Mouse (Mus musculus) lung, postnatal 0 days (tissue): Measurements from ENCODE around the gene Kcnd3. TPM values are rescaled to one million over a fixed set of nuclear protein-coding genes. Genes with fewer than 3 reads are reported as not detected.
"Not testable (repeated sequence)": the region's sequence is repeated elsewhere in the genome, so short reads cannot be mapped to it uniquely, and the experiment has no call there.

Experiments used
- ATAC-seq: fragments of 200-750 bp; cut with Nextera tagmentation; 2 replicates; pipeline ENCODE4 v1.8.0; 2017; ENCODE audit warnings: moderate library complexity
- DNase-seq: peaks from one replicate; pipeline ENCODE4 v3.0.0-alpha.2; 2016; ENCODE audit warnings: low spot score
- H3K27ac ChIP-seq: fragments of 300-500 bp; sonication (generic); 2 replicates; pipeline ENCODE4 v1.5.1; 2014; ENCODE audit warnings: antibody characterized with exemption, mild to moderate bottlenecking, low read length, mixed read lengths
- H3K27me3 ChIP-seq: fragments of 300-500 bp; sonication (generic); replicated peaks from 2 replicates; pipeline ENCODE4 v1.6.1; 2014; ENCODE audit warnings: low read length, mixed read lengths; ENCODE audit not compliant: insufficient read depth
- H3K36me3 ChIP-seq: fragments of 300-500 bp; sonication (generic); 2 replicates; pipeline ENCODE4 v1.6.1; 2014; ENCODE audit warnings: low read length, mixed read lengths; ENCODE audit not compliant: insufficient read depth
- H3K4me1 ChIP-seq: fragments of 300-500 bp; sonication (generic); 2 replicates; pipeline ENCODE4 v1.6.1; 2014; ENCODE audit warnings: antibody characterized with exemption, low read depth, low read length, mixed read lengths; ENCODE audit not compliant: insufficient read depth
- H3K4me2 ChIP-seq: fragments of 300-500 bp; sonication (generic); replicated peaks from 2 replicates; pipeline ENCODE4 v1.6.1; 2014; ENCODE audit warnings: low read depth, mild to moderate bottlenecking, low read length, moderate library complexity, mixed read lengths
- H3K4me3 ChIP-seq: fragments of 300-500 bp; sonication (generic); 2 replicates; pipeline ENCODE4 v1.5.1; 2014; ENCODE audit warnings: low read depth, low read length
- H3K9ac ChIP-seq: fragments of 300-500 bp; sonication (generic); replicated peaks from 2 replicates; pipeline ENCODE4 v1.6.1; 2014; ENCODE audit warnings: low read depth, mild to moderate bottlenecking
- H3K9me3 ChIP-seq: fragments of 300-500 bp; sonication (generic); 2 replicates; pipeline ENCODE4 v1.6.1; 2016; ENCODE audit warnings: low read length, mixed read lengths
- CTCF ChIP-seq: IDR thresholded peaks from 2 replicates; pipeline ENCODE4 v1.5.1; 2016; ENCODE audit warnings: antibody characterized with exemption, mild to moderate bottlenecking
- EP300 ChIP-seq: IDR thresholded peaks from 2 replicates; pipeline ENCODE4 v1.6.1; 2016; ENCODE audit warnings: antibody characterized with exemption, mild to moderate bottlenecking, control low read depth
- WGBS: fragments of 180-500 bp; shearing (Covaris S2); extraction: QIAGEN DNeasy Blood & Tissue Kit; methylation state at CpG from one replicate; pipeline ENCODE4 v1.1.7; 2014; 5-methylcytosine and 5-hydroxymethylcytosine counted together
- polyA plus RNA-seq: library from polyadenylated mRNA; unstranded; fragments of >200 nt; fragmentation: Nextera tagmentation; extraction: Ambion mirVana; gene quantifications from 2 replicates; pipeline ENCODE4 v1.2.1, GENCODE M21; 2015

Kcnd3 gene
- polyA plus RNA-seq, 1 experiment from 2014 or later = 0.13 TPM

DNA sequence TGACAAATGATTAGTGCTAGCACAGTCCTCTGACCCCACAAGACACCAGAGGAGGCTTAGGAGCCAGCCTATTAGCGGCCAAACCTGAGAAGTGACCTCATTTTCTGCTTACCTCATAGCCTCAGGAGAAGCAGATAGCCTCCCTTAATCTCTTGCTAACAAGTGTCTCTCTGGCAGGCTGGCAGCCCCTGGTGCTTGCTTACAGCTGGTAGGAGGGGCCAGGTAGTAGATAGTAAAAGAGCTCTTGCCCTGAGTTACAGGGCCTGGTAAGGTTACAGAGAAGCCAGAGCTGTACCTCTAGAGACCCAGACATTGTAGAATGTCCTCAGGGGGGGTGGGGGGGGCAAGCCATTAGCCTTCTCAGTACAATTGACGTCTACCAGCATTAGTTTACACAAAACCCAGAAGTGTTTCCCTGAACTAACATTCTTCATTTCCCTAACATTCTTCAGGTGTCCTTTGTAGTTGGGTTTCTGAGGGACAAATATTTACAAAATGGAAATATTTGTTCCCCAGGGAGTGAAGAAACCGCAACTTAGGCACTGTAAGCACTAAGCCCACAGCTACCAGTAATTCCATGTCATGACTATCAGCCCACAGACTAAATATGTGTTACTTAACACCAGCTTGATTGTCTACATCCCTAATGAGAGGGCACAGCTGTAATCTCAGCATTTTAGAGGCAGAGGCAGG is 247.3 kb downstream of the Kcnd3 start:
- no peaks in the 10 kb centered on the region for H3K9me3 ChIP-seq
- H3K27me3 ChIP-seq = 0 out of 2 replicates have a peak, but pooled peaks cover 5% of the 10 kb centered on the region
- peak; percentile 73 for TF ChIP-seq EP300
- no peak for TF ChIP-seq CTCF
- peak; percentile 85 for ATAC-seq
- peaks cover 4% of the 10 kb centered on the region; the same call in 1 of the 2 replicates for H3K4me1 ChIP-seq
- H3K4me2 ChIP-seq = no peak overlapping the region
- H3K4me3 ChIP-seq = no peak overlapping the region
- H3K9ac ChIP-seq = no peak overlapping the region
- peak overlapping the region; percentile 51; the same call in 1 of the 2 replicates for H3K27ac ChIP-seq
- no peaks in the 10 kb centered on the region for H3K36me3 ChIP-seq
- peak; percentile 82 for DNase-seq
- WGBS = 29% methylated on average over 3 of the region's 3 CpGs

DNA sequence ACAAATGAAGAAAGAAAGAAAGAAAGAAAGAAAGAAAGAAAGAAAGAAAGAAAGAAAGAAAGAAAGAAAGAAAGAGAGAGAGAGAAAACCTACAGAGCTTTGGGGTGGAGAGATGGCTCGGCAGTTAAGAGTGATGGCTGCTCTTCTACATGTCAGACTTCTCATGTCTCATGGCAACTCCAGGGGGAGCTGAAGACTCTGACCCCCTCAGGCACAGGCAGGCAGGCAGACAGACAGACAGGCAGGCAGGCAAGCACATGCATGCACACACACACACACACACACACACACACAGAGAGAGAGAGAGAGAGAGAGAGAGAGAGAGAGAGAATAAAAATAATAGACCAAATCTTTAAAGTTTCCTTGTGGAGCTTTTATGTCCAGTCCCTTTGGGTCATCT is 248.7 kb downstream of the Kcnd3 start:
- TF ChIP-seq CTCF = 0 out of 2 replicates have a peak, but pooled peaks have one; percentile 23
- H3K27ac ChIP-seq, H3K4me3 ChIP-seq, H3K4me2 ChIP-seq, H3K9me3 ChIP-seq, DNase-seq, H3K4me1 ChIP-seq, H3K36me3 ChIP-seq, H3K27me3 ChIP-seq, ATAC-seq, H3K9ac ChIP-seq: not testable (repeated sequence)
- WGBS = 44% methylated on average over 1 of the region's 1 CpGs

DNA sequence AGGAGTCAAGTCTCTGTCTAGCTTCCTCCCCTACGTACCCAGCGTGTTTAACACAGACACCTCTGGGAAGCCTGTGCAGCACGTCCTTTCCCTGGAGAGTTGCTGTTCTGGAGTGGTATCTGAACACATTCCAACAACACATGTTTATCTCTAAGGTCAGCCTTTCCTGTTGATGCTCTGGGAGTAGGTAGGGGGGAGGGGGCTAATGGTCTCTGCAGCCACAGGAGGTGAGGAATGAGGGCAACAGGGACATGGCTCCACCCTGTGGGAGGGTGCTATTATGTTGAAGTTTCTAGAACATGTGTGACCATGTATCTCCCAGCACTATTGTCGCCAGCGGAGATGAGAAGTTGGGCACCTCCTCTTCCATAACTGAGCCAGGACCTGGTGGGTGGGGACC is 249.3 kb downstream of the Kcnd3 start:
- ATAC-seq (no peak), DNase-seq (peak; percentile 29)
- Histone ChIP-seq H3K9me3 (no peaks in the 10 kb centered on the region), H3K4me2 (0 out of 2 replicates have a peak overlapping the region, but pooled peaks have one; percentile 11), H3K9ac (no peak overlapping the region), H3K4me3 (no peak overlapping the region), H3K4me1 (peaks cover 7% of the 10 kb centered on the region; the same call in 1 of the 2 replicates), H3K27ac (no peak overlapping the region), H3K27me3 (no peaks in the 10 kb centered on the region), H3K36me3 (no peaks in the 10 kb centered on the region)
- WGBS = 31% methylated on average over 5 of the region's 5 CpGs
- TF ChIP-seq EP300 (no peak), CTCF (no peak)

DNA sequence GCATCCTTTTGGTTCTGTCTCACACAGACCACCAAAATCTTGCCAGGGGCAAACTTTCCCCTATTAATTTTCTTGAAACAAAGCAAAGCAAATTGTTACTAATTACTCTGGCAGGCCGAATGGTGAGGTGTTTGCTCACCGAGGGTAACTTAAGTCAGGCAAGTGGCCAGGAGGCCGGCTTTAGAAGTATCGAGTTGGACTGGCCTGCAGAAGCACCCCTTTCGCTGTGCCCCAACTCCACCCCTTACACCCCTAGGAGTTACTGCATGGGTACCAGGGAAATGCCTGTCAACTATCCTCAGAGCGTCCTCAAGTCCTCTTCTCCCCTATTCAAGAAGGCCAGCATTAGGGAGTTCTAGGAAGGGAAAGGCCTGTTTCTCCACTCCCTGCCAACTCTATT is 251.4 kb downstream of the Kcnd3 start:
- no peak overlapping the region for H3K27ac ChIP-seq
- H3K4me1 ChIP-seq = peaks cover 7% of the 10 kb centered on the region; the same call in 1 of the 2 replicates
- H3K4me3 ChIP-seq = no peak overlapping the region
- 49% methylated on average over 6 of the region's 6 CpGs for WGBS
- DNase-seq = no peak
- H3K9ac ChIP-seq = no peak overlapping the region
- H3K9me3 ChIP-seq = no peaks in the 10 kb centered on the region
- H3K36me3 ChIP-seq = no peaks in the 10 kb centered on the region
- H3K4me2 ChIP-seq = no peak overlapping the region
- TF ChIP-seq CTCF (no peak), EP300 (no peak)
- H3K27me3 ChIP-seq = no peaks in the 10 kb centered on the region
- no peak for ATAC-seq

DNA sequence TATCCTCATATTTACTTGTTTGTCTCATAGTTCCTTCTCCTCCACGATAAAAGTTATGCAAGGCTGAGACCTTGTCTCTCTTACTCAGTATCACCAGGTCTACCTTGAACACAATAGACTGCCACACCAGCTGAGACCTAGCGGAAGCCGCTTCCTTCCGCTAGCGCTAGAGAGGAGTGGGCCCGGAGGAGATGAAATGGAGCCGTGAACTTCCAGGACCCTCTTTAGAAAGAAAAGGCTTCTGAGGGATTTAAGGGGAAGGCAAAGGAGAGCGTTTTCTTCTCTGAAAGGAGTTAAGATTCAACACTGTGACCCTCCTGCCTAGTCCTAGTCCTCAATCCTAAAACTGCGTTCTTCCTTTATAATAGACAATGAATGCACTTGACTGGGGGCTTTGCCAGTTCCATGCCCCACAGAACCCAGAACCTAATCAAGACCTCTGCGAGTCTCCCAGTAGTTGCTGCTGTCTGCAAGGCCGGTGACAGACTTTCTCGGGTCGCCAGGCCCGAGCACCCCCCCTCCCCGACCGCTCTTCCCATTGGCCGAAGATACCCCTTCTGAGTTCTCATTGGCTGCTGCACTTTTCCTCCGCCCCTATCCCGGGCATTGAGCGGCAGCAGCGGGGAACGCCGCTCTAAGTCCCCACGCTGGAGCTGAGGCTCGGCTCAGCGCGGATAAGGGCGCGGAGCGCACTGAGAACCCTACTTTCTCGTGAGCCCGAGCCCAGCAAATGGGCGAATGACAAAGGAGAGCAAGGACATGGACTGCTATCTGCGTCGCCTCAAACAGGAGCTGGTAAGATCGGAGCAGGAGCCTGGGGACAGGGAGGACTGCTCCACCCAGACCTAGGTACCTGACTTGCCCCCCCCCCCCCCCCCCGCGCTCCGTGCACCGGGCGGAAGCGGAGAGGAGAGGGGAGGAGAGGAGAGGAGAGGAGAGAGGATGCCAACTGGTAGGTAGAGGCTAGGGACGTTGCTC is 252.2 kb downstream of the Kcnd3 start, which contains the start of gene Inka2:
TSS of gene Inka2 (plus strand) at position 569 of the 978 bp plus-strand sequence.
- peak; percentile 92 for DNase-seq
- TF ChIP-seq EP300 (no peak), CTCF (no peak)
- Histone ChIP-seq H3K27ac (peak within 1 kb of the TSS; percentile 26; the same call in 1 of the 2 replicates), H3K27me3 (no peaks in the 10 kb centered on the region), H3K4me1 (peaks cover 7% of the 10 kb centered on the region; the same call in 1 of the 2 replicates), H3K9me3 (no peaks in the 10 kb centered on the region), H3K9ac (peak within 1 kb of the TSS; percentile 56), H3K36me3 (no peaks in the 10 kb centered on the region), H3K4me3 (peak within 1 kb of the TSS; percentile 50), H3K4me2 (peak within 1 kb of the TSS; percentile 98)
- 6% methylated on average over 37 of the region's 43 CpGs for WGBS
- ATAC-seq = peak; percentile 96

DNA sequence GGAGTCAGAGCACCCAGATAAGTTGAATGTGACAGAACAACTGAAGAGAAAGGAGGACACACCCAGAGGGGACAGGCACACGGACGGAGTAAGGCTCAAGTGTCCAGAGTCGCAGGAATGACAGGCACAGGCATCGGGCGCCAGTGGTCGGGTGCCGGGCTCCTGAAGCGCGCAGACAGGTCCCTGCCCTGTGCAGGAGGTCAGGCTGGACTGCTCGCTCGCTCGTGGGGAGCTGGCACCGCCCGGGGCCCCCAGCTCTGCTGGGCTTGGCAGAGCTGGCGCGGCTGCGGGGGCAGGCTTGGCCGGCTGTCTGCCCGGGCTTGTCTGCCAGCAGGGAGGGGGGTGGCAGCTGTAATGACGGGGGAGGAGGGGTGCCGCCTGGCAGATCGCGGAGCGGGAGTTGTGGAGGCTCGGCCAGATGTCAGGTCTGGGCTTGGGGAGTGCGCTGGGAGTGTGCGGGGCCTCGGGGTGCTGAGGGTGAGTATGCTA is 253.0 kb downstream of the Kcnd3 start:
- ATAC-seq (peak; percentile 37), DNase-seq (peak; percentile 56)
- TF ChIP-seq EP300 = no peak
- TF ChIP-seq CTCF = no peak
- Histone ChIP-seq H3K9ac (peak overlapping the region; percentile 56), H3K4me1 (peaks cover 7% of the 10 kb centered on the region; the same call in 1 of the 2 replicates), H3K9me3 (no peaks in the 10 kb centered on the region), H3K27me3 (no peaks in the 10 kb centered on the region), H3K36me3 (no peaks in the 10 kb centered on the region), H3K27ac (peak overlapping the region; percentile 26; the same call in 1 of the 2 replicates), H3K4me3 (peak overlapping the region; percentile 50), H3K4me2 (peak overlapping the region; percentile 98)
- WGBS = under 1% methylated on average over 28 of the region's 28 CpGs
